Mouse (Mus musculus) CH12.LX (cell line): Measurements from ENCODE around the gene Ccdc167. TPM values are rescaled to one million over a fixed set of nuclear protein-coding genes. Genes with fewer than 3 reads are reported as not detected.

Experiments
- DNase-seq: peaks from one replicate; pipeline ENCODE4 v3.0.0-alpha.2; 2013; ENCODE audit errors: extremely low read depth
- H3K27ac ChIP-seq: 2 replicates; pipeline ENCODE4 v1.5.1; 2012; ENCODE audit warnings: low read depth, mild to moderate bottlenecking, control low read depth, moderate library complexity; ENCODE audit not compliant: insufficient read depth
- H3K27me3 ChIP-seq: replicated peaks from 2 replicates; pipeline ENCODE3; 2012; ENCODE audit warnings: inconsistent platforms
- H3K36me3 ChIP-seq, 2 experiments: replicated peaks in 1 of 2; 2 replicates each; pipeline versions ENCODE3 to v1.6.1; 2012; ENCODE audit warnings: inconsistent platforms in 1 of 2, low read length in 1 of 2, mild to moderate bottlenecking in 1 of 2, mixed read lengths in 1 of 2, moderate library complexity in 1 of 2; ENCODE audit not compliant: control insufficient read depth in 1 of 2, insufficient read depth in 1 of 2
- H3K4me1 ChIP-seq, 2 experiments: 2 replicates each; pipeline ENCODE4 v1.6.1; 2012; ENCODE audit warnings: inconsistent platforms in 1 of 2, moderate library complexity in 1 of 2; ENCODE audit not compliant: insufficient read depth in 2 of 2, control insufficient read depth in 1 of 2
- H3K4me2 ChIP-seq: 2 replicates; pipeline ENCODE4 v1.6.1; 2012; ENCODE audit warnings: low read depth, mild to moderate bottlenecking, control low read depth; ENCODE audit not compliant: poor library complexity, insufficient read depth, severe bottlenecking
- H3K4me3 ChIP-seq, 3 experiments: fragments of 150-350 bp in 1 of 3; sonication (generic) in 1 of 3; replicated peaks in 1 of 3; 2 replicates each; pipeline versions ENCODE3 to v1.5.1; 2011 to 2012; ENCODE audit warnings: low read depth in 2 of 3, low read length in 2 of 3, mild to moderate bottlenecking in 2 of 3, moderate library complexity in 2 of 3, control low read depth in 1 of 3, improper control_type of control experiment in 1 of 3, inconsistent platforms in 1 of 3, mixed read lengths in 1 of 3; ENCODE audit not compliant: poor library complexity in 1 of 3
- H3K79me2 ChIP-seq: replicated peaks from 2 replicates; pipeline ENCODE4 v1.6.1; 2012; ENCODE audit warnings: mild to moderate bottlenecking, moderate library complexity; ENCODE audit not compliant: control insufficient read depth, poor library complexity, insufficient read depth, severe bottlenecking; ENCODE audit errors: extremely low read depth
- H3K9ac ChIP-seq: 2 replicates; pipeline ENCODE4 v1.6.1; 2012; ENCODE audit warnings: low read depth, mild to moderate bottlenecking, control low read depth, moderate library complexity; ENCODE audit not compliant: insufficient read depth
- H3K9me3 ChIP-seq: replicated peaks from 2 replicates; pipeline ENCODE3; 2012; ENCODE audit warnings: low read length, inconsistent platforms, mixed read lengths
- BHLHE40 ChIP-seq: IDR thresholded peaks from 2 replicates; pipeline ENCODE4 v1.6.1; 2011; ENCODE audit warnings: mild to moderate bottlenecking, low read depth, low read length, improper control_type of control experiment
- CHD1 ChIP-seq: IDR thresholded peaks from 2 replicates; pipeline ENCODE4 v1.6.1; 2012; ENCODE audit warnings: low read depth, low read length, improper control_type of control experiment, inconsistent platforms
- CHD2 ChIP-seq: IDR thresholded peaks from 2 replicates; pipeline ENCODE4 v1.6.1; 2011; ENCODE audit warnings: low read length, improper control_type of control experiment
- CTCF ChIP-seq, 2 experiments: IDR thresholded peaks in 1 of 2; conservative IDR thresholded peaks in 1 of 2; 2 replicates each; pipeline ENCODE4 v1.5.1; 2011 to 2012; ENCODE audit warnings: low read depth in 2 of 2, low read length in 2 of 2, improper control_type of control experiment in 1 of 2, inconsistent platforms in 1 of 2, mild to moderate bottlenecking in 1 of 2, moderate library complexity in 1 of 2
- E2F4 ChIP-seq: IDR thresholded peaks from 2 replicates; pipeline ENCODE4 v1.6.1; 2011; ENCODE audit warnings: low read depth, low read length, improper control_type of control experiment; ENCODE audit not compliant: insufficient replicate concordance
- ELF1 ChIP-seq: IDR thresholded peaks from 2 replicates; pipeline ENCODE4 v1.6.1; 2014; ENCODE audit warnings: low read depth, mild to moderate bottlenecking, inconsistent platforms, low read length, improper control_type of control experiment
- EP300 ChIP-seq: IDR thresholded peaks from 2 replicates; pipeline ENCODE4 v1.6.1; 2011; ENCODE audit warnings: low read length, improper control_type of control experiment
- ETS1 ChIP-seq: conservative IDR thresholded peaks from 2 replicates; pipeline ENCODE4 v1.6.1; 2012; ENCODE audit warnings: low read depth, mild to moderate bottlenecking, inconsistent platforms, low read length, improper control_type of control experiment, moderate library complexity
- GABPA ChIP-seq: IDR thresholded peaks from 2 replicates; pipeline ENCODE4 v1.6.1; 2012; ENCODE audit warnings: low read depth, low read length, improper control_type of control experiment, inconsistent platforms; ENCODE audit not compliant: insufficient replicate concordance
- HCFC1 ChIP-seq: IDR thresholded peaks from 2 replicates; pipeline ENCODE4 v1.6.1; 2012; ENCODE audit warnings: low read depth, mild to moderate bottlenecking, inconsistent platforms, low read length, improper control_type of control experiment
- IRF4 ChIP-seq: IDR thresholded peaks from 2 replicates; pipeline ENCODE4 v1.6.1; 2014; ENCODE audit warnings: low read depth, mild to moderate bottlenecking, inconsistent platforms, low read length, improper control_type of control experiment
- JUN ChIP-seq: IDR thresholded peaks from 2 replicates; pipeline ENCODE4 v1.6.1; 2011; ENCODE audit warnings: low read depth, mild to moderate bottlenecking, low read length, improper control_type of control experiment, moderate library complexity; ENCODE audit not compliant: insufficient read depth
- JUND ChIP-seq: conservative IDR thresholded peaks from 2 replicates; pipeline ENCODE4 v1.6.1; 2011; ENCODE audit warnings: low read depth, low read length, improper control_type of control experiment
- KAT2A ChIP-seq: IDR thresholded peaks from 2 replicates; pipeline ENCODE4 v1.6.1; 2012; ENCODE audit warnings: low read length, improper control_type of control experiment, inconsistent platforms; ENCODE audit not compliant: insufficient replicate concordance
- MAFK ChIP-seq: IDR thresholded peaks from 2 replicates; pipeline ENCODE4 v1.6.1; 2011; ENCODE audit warnings: low read length, improper control_type of control experiment; ENCODE audit not compliant: insufficient replicate concordance
- MAX ChIP-seq: IDR thresholded peaks from 2 replicates; pipeline ENCODE4 v1.6.1; 2011; ENCODE audit warnings: low read length, improper control_type of control experiment
- MAZ ChIP-seq: IDR thresholded peaks from 2 replicates; pipeline ENCODE4 v1.6.1; 2012; ENCODE audit warnings: low read depth, mild to moderate bottlenecking, inconsistent platforms, low read length, improper control_type of control experiment, moderate library complexity
- MEF2A ChIP-seq: IDR thresholded peaks from 2 replicates; pipeline ENCODE4 v1.6.1; 2014; ENCODE audit warnings: low read depth, mild to moderate bottlenecking, inconsistent platforms, low read length, improper control_type of control experiment, borderline replicate concordance
- MXI1 ChIP-seq: IDR thresholded peaks from 2 replicates; pipeline ENCODE4 v1.6.1; 2011; ENCODE audit warnings: mild to moderate bottlenecking, low read depth, low read length, improper control_type of control experiment
- MYC ChIP-seq: IDR thresholded peaks from 2 replicates; pipeline ENCODE4 v1.6.1; 2011; ENCODE audit warnings: low read depth, mild to moderate bottlenecking, improper control_type of control experiment, low read length
- NELFE ChIP-seq: IDR thresholded peaks from 2 replicates; pipeline ENCODE4 v1.6.1; 2011; ENCODE audit warnings: low read depth, low read length, improper control_type of control experiment
- NRF1 ChIP-seq: IDR thresholded peaks from 2 replicates; pipeline ENCODE4 v1.6.1; 2014; ENCODE audit warnings: low read depth, mild to moderate bottlenecking, inconsistent platforms, low read length, improper control_type of control experiment, moderate library complexity
- PAX5 ChIP-seq: IDR thresholded peaks from 2 replicates; pipeline ENCODE4 v1.6.1; 2012; ENCODE audit warnings: low read length, inconsistent platforms, mixed read lengths
- POLR2A ChIP-seq: IDR thresholded peaks from 2 replicates; pipeline ENCODE4 v1.6.1; 2011; ENCODE audit warnings: low read depth, mild to moderate bottlenecking, improper control_type of control experiment, low read length
- POLR2AphosphoS2 ChIP-seq: IDR thresholded peaks from 2 replicates; pipeline ENCODE4 v1.6.1; 2011; ENCODE audit warnings: low read depth, low read length, improper control_type of control experiment
- RAD21 ChIP-seq: IDR thresholded peaks from 2 replicates; pipeline ENCODE4 v1.6.1; 2011; ENCODE audit warnings: low read depth, mild to moderate bottlenecking, low read length, improper control_type of control experiment, moderate library complexity
- RCOR1 ChIP-seq: conservative IDR thresholded peaks from 2 replicates; pipeline ENCODE4 v1.6.1; 2012; ENCODE audit warnings: low read depth, mild to moderate bottlenecking, inconsistent platforms, low read length, improper control_type of control experiment
- SIN3A ChIP-seq: IDR thresholded peaks from 2 replicates; pipeline ENCODE4 v1.6.1; 2012; ENCODE audit warnings: low read length, improper control_type of control experiment, inconsistent platforms
- SMC3 ChIP-seq: IDR thresholded peaks from 2 replicates; pipeline ENCODE4 v1.6.1; 2011; ENCODE audit warnings: low read depth, low read length, improper control_type of control experiment
- TBP ChIP-seq: conservative IDR thresholded peaks from 2 replicates; pipeline ENCODE4 v1.6.1; 2011; ENCODE audit warnings: low read depth, low read length, improper control_type of control experiment
- TCF12 ChIP-seq: IDR thresholded peaks from 2 replicates; pipeline ENCODE4 v1.6.1; 2014; ENCODE audit warnings: low read depth, mild to moderate bottlenecking, inconsistent platforms, low read length, improper control_type of control experiment
- UBTF ChIP-seq: IDR thresholded peaks from 2 replicates; pipeline ENCODE4 v1.6.1; 2012; ENCODE audit warnings: low read depth, mild to moderate bottlenecking, inconsistent platforms, low read length, improper control_type of control experiment, moderate library complexity
- USF1 ChIP-seq: IDR thresholded peaks from 2 replicates; pipeline ENCODE4 v1.6.1; 2014; ENCODE audit warnings: low read depth, mild to moderate bottlenecking, inconsistent platforms, low read length, improper control_type of control experiment
- USF2 ChIP-seq: conservative IDR thresholded peaks from 2 replicates; pipeline ENCODE4 v1.6.1; 2011; ENCODE audit warnings: low read depth, low read length, improper control_type of control experiment
- ZC3H11A ChIP-seq: IDR thresholded peaks from 2 replicates; pipeline ENCODE4 v1.6.1; 2012; ENCODE audit warnings: low read depth, mild to moderate bottlenecking, inconsistent platforms, low read length, improper control_type of control experiment
- ZKSCAN1 ChIP-seq: IDR thresholded peaks from 2 replicates; pipeline ENCODE4 v1.6.1; 2012; ENCODE audit warnings: low read depth, inconsistent platforms, low read length, improper control_type of control experiment, borderline replicate concordance
- ZMIZ1 ChIP-seq: IDR thresholded peaks from 2 replicates; pipeline ENCODE4 v1.6.1; 2012; ENCODE audit warnings: low read depth, mild to moderate bottlenecking, inconsistent platforms, low read length, improper control_type of control experiment
- ZNF384 ChIP-seq: IDR thresholded peaks from 2 replicates; pipeline ENCODE4 v1.6.1; 2012; ENCODE audit warnings: low read depth, low read length, improper control_type of control experiment, inconsistent platforms
- dilution Hi-C: fragments of 300-500 bp; cut with MboI; formaldehyde crosslinking; loops from 2 replicates; pipeline ENCODE4 v1.14.3; 2020; ENCODE audit warnings: low sequenced_read_pairs; ENCODE audit not compliant: extremely low pct_unique_long_range_greater_than_20kb, extremely low pct_ligation_motif_present
- in situ Hi-C: fragments of 300-500 bp; cut with MboI; formaldehyde crosslinking; loops from 3 replicates; pipeline ENCODE4 v1.14.3; 2019; ENCODE audit warnings: low sequenced_read_pairs, low pct_ligation_motif_present, low pct_unique_long_range_greater_than_20kb, mixed read lengths
- polyA plus RNA-seq: library from polyadenylated mRNA; unstranded; fragments of >175 nt; gene quantifications from 2 replicates; pipeline ENCODE4 v1.2.1, GENCODE M21; 2012; ENCODE audit warnings: low read depth; ENCODE audit not compliant: insufficient read length
- total RNA-seq, 2 experiments: library from RNA; depleted of rRNA; stranded (reverse); fragments of 300-350 nt in 1 of 2; fragments of >200 nt in 1 of 2; gene quantifications; 2 replicates each; pipeline ENCODE4 v1.2.3; 2012 to 2014

Gene Ccdc167
- 18.7 and 23.5 TPM in 2 replicates for total RNA-seq (2012; rRNA removed)
- total RNA-seq (2014; rRNA removed): 8.8 and 9.1 TPM in 2 replicates
- 12.0 and 15.4 TPM in 2 replicates for polyA plus RNA-seq

DNA sequence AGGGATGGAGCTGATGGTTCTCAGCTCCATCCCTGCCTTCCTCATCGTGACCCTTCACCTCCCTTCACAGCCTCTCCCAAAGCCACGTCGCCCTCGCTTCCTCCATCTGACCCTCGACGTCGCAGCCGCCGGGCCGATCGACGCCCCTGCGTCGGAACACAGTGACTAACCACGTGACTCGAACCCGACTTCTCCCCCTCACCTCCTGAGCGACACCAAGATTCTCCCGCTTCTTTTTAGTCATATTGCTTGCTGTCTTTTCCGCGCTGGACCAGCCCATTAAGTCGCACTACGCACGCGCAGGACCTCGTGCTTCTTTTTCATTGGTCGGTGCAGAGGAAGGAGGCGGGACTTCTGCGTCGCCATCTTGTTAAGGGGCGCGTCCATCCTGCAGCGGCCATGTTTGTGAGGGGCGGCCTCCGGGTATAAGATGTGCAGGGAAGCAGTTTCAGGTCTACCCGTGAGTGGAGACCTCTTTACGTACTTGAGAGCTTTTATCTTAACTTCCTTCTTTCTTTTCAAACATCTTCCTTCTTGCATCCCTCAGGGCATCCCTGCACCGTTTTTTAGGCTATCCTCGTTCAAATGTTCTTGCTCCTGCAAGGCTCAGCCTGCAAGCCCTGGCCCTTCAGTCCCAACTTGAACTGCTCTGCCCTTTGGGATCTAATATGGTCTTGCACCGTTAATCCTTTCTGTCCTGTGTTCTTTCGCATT, at the start of gene Ccdc167:
Ccdc167 (minus strand) TSS at position 313 of the 714 bp plus-strand sequence.
- Histone ChIP-seq H3K79me2 (peaks cover 12% of the 10 kb centered on the region), H3K27ac (peak within 1 kb of the TSS; percentile 85), H3K9me3 (peaks cover 3% of the 10 kb centered on the region), H3K9ac (peak within 1 kb of the TSS; percentile 89), H3K4me3 (peak within 1 kb of the TSS; percentile 65 to 87 (median 83)), H3K27me3 (no peaks in the 10 kb centered on the region), H3K36me3 (peaks cover 3 to 17% of the 10 kb centered on the region in 2 experiments), H3K4me2 (peak within 1 kb of the TSS; percentile 88), H3K4me1 (peaks cover 29 to 69% of the 10 kb centered on the region in 2 experiments)
- dilution Hi-C loops (no loop called here), in situ Hi-C loops (loop anchor here (10.0 kb wide), 1 partner anchor 48 kb away; no protein-coding TSS in a partner anchor)
- DNase-seq: peak; percentile 98
- no peak for TF ChIP-seq ZC3H11A
- TF ChIP-seq GABPA: no peak
- TF ChIP-seq SMC3: no peak
- TF ChIP-seq PAX5: no peak
- peak; percentile 82 for TF ChIP-seq SIN3A
- peak; percentile 76; the same call in 1 of the 2 replicates for TF ChIP-seq KAT2A
- TF ChIP-seq TCF12: peak; percentile 79; the same call in 1 of the 2 replicates
- peak; percentile 88 for TF ChIP-seq USF1
- TF ChIP-seq POLR2A: peak; percentile 77
- TF ChIP-seq IRF4: peak; percentile 60
- TF ChIP-seq ZMIZ1: peak; percentile 78
- TF ChIP-seq USF2: peak; percentile 78
- peak; percentile 92 for TF ChIP-seq MYC
- TF ChIP-seq CHD1: peak; percentile 93
- 0 out of 2 replicates have a peak, but pooled peaks have one; percentile 34 for TF ChIP-seq MAZ
- TF ChIP-seq EP300: no peak
- TF ChIP-seq MXI1: peak; percentile 94
- TF ChIP-seq RAD21: no peak
- peak; percentile 82 for TF ChIP-seq CHD2
- peak; percentile 86 for TF ChIP-seq ELF1
- no peak for TF ChIP-seq ZNF384
- TF ChIP-seq MAX: peak; percentile 99
- TF ChIP-seq BHLHE40: peak; percentile 57; the same call in 1 of the 2 replicates
- no peak for TF ChIP-seq JUN
- TF ChIP-seq HCFC1: peak; percentile 90
- TF ChIP-seq NELFE: peak; percentile 71
- TF ChIP-seq E2F4: peak; percentile 90; the same call in 1 of the 2 replicates
- TF ChIP-seq MEF2A: no peak
- no peak for TF ChIP-seq ZKSCAN1
- peak; percentile 14; the same call in 1 of the 2 replicates for TF ChIP-seq ETS1
- peak; percentile 70 for TF ChIP-seq POLR2AphosphoS2
- peak; percentile 97 for TF ChIP-seq NRF1
- TF ChIP-seq UBTF: 0 out of 2 replicates have a peak, but pooled peaks have one; percentile 68
- no peak for TF ChIP-seq CTCF (conservative IDR thresholded peaks at IDR 0.05 in 1 of 2, IDR thresholded peaks at IDR 0.05 in 1 of 2; ENCODE audit: low read depth in 2 of 2, low read length in 2 of 2)
- TF ChIP-seq MAFK: no peak
- TF ChIP-seq TBP: peak; percentile 69
- no peak for TF ChIP-seq JUND
- peak; percentile 75; the same call in 1 of the 2 replicates for TF ChIP-seq RCOR1
